Mouse (Mus musculus): ENCODE results near the gene Lamc2.

Gene Lamc2

DNA sequence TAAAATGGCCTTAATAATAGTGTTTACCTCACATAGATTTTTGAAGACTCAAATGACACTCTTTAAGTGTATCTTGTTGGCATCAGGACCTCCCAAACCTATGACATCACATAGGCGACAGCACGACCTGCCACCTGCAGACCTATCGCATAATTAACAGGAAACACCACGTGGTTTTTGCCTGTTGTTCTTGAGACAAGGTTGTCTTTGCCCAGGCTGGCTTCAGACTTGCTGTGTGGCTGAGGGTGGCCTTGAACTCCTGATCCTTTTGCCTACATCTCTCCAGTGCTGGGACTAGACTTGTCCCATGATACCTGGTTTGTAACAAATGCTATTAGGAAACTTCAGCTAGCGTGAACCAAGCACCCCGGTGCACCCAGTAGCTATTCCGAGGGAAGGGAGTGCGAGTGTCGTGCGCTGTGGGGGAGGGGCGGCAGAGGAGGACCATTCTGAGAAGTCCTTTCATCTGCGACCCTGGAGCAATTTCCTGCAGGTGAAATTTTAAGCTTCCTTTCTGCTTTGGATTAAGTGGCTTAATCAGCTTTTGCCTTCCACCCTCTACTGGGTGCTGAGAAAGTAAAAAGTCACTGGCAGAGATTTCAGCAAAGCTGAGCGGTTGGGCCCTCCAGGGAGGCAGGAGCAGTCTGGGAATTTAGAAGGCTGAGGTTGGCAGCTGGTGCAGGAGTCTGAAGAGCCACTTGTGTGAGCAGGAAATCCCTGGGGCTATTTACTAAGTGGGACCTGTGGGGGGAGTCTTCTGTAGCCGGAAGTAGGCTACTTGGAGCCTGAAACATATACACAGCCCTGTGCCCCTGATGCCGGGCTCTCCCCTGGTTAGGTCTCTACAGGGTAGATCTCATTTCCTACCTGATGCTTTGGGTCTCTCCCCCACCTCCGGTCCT is 90.2 kb downstream of the Lamc2 start:
- DNase-seq (ENCODE audit: low read depth, low spot score): peak; percentile 91

DNA sequence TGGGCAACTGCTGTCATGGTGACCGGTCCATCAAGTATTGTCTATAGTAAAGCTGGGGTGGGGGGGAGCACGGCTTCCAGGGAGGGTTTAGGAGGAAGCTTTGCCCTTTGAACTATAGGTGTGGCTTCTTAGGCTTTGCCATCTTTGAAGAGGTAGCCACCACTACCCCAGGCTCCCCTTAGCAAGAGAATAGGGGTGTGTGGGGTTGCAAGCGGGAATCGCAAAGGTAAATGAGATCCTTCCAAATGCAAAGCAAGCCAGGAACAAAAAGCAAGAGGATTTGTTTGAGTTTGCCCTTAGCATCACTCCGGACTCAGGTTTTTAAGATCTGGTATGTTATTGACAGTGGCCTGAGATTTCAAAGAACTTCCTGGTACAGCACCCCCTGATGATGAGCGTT is 90.9 kb downstream of the Lamc2 start:
- peak; percentile 95 for DNase-seq (ENCODE audit: low read depth, low spot score)

DNA sequence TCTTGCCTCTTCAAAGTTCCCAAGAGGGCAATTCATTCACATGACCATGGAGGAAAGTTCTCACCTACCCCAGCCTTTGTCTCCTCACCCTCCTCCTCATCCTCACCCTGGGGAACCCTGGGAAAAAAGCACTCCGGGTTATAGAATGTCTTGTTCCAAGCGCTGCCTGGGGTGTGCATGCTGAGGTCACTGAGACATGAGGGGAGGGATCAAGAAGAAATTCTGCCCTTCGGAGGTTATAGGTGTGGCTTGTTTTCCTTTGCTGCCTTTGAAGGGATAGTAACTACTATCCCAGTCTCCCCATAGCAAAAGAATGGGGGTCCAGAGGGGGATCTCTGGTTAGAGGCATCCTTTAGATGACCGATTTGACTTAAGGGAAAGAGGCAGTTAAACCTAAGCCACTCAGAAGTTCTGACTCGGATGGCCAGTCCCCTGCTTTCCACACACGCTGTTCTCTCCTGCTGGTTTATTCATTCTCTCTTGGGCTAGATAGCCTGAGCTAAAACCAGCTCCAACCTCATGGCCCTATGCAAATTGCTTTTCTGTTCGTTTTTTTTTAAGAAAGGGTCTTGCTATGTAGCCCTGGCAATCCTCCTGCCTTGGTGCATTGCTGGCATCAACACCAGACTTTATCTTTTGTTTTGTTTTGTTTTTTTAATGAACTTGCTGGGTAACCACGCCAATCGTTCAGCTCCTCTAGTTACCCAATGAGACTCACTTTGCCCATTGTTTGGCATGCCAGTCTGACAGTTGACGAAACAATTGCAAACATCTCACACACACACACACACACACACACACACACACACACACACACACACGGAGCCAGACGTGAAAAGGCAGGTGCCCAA is 91.8 kb downstream of the Lamc2 start:
- peak; percentile 77 for DNase-seq (ENCODE audit: low read depth, low spot score)

DNA sequence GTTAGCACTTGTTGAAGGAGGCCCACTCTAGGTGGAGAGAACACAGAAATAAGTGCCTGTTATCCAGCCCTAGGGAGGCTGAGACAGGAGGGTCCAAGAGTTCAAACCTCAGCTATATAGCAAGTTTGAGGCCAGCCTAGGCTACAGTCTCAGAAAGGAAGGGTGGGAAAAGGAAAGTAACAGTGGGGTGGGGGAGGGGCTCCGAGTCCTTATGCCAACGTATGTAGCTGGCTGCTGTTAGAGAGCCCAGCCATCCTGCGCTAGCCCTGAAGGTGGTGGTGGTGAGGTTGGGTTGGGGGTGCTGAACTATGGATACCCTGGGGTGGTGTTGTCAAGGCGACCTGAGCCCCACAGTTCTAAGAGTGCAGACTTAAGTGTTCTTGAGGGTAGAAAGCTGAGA is 92.7 kb downstream of the Lamc2 start:
- no peak for DNase-seq (ENCODE audit: low read depth, low spot score)

DNA sequence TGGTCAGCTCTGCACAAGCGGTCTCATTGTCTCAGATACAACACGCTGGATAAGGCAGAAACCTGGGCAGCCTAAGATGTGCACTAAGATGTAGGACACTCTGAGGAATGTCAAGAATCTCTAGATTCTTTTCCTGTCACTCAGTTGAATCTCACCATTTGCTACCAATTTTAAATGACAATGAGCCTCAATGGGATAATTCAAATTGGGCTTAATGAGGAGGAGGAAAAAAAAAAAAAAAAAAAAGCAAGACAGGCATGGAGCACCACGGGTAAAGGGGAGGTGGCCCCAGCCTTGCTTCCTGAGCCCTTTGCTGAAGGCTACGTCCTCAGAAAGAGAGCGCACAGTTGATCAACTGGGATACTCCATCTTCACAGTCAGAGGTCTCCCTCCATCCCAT is 93.1 kb downstream of the Lamc2 start:
- peak; percentile 98 for DNase-seq (ENCODE audit: low read depth, low spot score)

DNA sequence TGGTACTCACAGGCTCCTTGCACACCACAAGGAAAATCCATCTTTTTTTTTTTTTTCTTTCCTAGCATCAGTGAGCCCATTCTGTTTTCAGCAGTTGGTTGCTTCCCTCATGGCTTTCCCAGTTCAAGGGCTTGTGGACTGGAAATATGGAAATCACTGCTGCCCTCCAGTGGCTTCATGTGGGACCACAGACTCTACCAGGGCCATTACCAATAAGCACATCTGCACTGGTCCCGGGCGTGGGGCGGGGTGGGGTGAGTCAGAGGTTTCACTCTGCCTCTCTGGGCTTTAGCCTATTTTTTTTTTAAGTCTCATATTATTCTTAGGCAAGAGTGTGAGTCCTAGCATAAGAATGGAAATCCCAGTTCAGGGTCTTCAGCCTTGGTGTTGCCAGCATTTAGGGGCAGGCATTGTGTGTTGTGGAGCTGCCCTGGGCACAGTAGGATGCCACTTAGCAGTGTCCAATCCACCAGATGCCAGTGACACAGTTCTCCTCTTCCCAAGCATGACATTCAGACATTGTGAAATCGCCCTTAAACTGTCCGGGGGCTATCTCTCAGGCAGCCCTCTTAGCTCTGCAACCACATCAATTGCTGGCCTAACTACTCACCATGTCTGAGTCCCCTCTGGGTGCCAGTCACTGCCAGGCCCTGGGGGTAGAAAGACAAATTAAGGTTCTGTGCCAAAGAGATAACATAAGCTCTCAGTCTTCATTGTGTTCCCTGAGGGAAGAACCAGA is 93.8 kb downstream of the Lamc2 start:
- peak; percentile 98 for DNase-seq (ENCODE audit: low read depth, low spot score)

DNA sequence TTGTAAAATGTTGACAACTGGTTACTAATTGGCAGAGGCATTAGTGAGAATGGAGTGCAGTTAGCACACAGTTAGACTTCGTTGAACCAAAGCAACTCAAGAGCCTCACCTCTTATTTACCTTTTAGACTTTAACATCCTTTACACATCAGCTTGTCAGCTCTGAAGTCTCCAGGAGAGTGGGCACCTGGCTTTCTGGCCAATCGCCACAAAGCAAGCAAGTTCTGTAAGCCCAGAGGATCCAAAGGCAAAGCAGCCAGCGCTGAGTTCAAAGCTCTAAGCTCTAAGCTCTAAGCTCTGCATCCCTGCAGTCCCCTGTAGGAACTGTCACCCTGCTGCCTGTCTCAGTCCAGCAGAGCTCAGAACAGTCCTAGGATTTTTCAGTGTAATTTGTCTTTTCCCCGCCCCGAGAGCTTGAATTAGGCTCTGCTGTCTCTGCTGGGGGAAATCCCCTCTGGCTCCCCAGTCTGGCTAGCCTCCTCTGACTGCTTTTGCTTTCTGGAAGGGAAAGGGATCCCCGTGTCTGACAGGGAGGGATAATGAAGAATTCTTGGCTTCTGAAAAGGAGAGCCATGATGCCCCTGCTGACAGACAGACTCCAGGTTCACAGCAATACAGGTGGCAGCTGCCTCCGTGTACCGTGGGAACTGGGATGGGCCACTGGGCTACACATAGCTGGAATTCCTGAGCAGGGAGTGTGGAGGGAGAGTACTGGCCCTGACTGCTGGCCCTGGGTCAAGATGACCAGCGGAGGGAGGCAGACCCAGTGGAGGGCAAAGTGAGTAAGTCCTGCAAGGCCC is 94.6 kb downstream of the Lamc2 start:
- DNase-seq (ENCODE audit: low read depth, low spot score): peak; percentile 96

DNA sequence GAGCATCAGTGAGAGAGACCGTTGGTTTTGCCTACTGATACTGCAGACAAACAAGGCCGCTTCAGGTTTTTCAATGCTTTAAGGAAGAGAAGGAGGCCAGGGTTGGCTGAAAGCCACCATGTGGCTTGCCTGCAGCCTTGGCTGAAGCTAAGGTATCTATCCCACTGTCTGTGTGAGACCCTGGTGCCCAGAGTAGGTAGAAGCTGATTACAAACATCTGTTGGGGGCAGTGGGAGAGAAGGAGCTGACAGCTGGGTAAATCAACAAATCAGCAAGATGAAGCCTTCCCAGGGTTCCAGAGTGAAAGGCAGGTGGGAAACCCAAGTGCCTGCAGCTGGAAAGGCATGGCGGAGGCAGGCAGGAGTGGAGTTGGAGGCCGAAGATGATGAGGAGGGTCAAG is 95.4 kb downstream of the Lamc2 start:
- DNase-seq (ENCODE audit: low read depth, low spot score): no peak

DNA sequence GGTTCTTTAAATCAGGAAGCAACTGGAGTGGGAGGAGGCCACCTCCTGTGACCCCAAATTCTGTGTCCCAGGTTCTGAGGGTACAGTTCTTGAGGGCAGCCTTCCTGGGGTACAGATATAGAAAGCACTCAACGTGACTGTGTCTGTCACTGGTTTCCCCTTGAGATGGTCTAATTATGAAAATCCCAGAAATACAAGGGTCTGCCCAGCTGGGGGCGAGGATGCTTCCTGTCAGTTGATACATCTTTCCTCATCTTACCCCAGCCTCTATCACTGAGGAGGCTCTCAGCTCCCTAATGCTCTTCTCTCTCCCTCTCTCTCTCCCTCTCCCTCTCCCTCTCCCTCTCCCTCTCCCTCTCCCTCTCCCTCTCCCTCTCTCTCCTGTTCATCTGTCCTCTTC is 96.2 kb downstream of the Lamc2 start:
- DNase-seq (ENCODE audit: low read depth, low spot score): no peak

DNA sequence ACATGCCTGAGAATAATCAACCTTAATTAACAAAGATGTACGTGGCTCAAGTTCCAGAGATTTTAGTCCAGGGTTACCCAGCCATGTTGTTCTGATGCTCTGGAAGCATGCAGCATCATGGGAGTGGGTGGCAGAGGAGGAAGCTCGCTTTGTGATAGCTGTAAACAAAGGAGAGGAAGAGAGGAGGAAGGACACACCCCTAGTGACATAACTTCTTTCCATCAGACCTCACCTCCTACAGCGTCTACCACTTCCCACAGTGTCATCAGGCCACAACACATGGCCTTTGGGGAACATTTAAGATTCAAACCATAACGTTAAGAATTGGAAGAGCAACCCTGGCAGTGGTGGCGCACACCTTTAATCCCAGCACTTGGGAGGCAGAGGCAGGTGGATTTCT is 98.5 kb downstream of the Lamc2 start:
- DNase-seq (ENCODE audit: low read depth, low spot score): peak; percentile 73

DNA sequence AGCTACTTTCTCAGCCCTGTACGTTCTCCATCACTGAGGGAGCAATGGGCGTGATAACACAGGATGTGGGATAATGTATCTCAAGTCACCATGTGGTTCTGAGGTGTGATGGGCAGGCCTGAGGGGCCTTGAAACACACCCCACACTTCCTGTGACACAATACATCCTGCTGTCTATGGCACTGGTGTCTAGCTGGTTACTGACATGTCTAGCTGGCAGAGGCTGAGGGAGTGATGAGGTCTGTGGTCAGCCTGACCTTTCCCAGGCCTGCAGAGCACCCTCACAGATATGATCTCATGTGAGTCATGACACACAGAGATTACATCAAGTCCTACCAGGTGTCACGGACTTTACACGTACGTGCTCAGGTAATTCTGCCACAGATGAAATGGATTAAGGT is 101.0 kb downstream of the Lamc2 start:
- no peak for DNase-seq (ENCODE audit: low read depth, low spot score)

DNA sequence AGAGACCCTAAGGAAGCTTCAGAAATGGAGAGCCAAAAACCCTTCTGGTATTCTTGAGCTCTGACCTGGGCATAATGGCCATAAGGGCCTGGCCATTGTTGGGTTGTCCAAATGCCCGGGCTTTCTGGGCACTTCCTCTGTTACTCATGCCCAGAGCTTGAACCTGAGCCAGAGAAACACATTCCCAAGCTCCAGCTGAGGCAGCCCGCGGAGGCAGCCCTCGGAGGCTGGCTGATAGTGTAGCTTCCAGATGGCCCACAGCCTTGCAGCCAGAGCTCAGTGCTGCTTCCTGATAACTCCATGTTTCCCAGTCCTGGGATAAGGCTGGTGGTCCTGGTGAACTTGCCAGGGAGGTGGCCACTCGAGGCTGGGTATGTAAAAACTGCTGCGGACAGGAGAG is 102.1 kb downstream of the Lamc2 start:
- DNase-seq (ENCODE audit: low read depth, low spot score): no peak

DNA sequence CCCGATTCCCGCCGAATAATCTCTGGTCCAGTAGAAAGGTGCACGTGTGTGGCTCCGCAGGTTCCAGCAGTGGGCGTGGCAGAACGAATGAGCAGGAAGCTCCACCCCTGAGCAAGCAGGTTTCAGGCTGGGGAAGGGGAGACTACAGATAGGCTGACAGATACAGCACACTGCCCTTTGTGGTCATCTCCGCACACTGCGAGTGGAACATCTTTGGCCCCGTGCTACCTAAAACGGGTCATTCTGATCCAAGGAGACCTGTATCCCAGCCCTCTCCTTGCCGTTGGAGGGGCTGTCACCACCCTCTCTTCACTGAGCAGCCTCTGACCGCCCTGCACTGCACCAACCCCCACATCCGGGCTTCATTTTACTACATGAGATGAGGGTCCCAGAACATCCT is 103.0 kb downstream of the Lamc2 start:
- DNase-seq (ENCODE audit: low read depth, low spot score): peak; percentile 77

DNA sequence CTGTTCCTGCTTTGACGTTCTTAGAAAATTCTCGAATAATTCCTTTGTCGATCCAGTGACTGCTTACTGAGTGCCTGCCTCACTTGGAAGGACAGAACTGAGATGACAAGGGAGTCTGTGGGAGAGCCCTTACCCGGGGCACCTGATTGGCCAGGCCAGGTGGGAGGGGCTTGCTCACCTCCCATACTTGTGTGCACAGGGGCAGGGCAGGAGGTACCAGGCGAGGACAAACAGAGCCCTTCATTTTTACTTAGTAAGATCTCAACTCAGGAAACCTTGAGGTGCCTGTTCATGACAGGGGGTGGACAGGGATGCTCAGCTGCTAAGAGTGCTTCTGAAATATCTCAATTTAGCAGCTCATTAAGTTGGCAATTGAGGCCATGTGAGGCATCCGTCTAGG is 110.3 kb downstream of the Lamc2 start:
- peak; percentile 39 for DNase-seq (ENCODE audit: low read depth, low spot score)

DNA sequence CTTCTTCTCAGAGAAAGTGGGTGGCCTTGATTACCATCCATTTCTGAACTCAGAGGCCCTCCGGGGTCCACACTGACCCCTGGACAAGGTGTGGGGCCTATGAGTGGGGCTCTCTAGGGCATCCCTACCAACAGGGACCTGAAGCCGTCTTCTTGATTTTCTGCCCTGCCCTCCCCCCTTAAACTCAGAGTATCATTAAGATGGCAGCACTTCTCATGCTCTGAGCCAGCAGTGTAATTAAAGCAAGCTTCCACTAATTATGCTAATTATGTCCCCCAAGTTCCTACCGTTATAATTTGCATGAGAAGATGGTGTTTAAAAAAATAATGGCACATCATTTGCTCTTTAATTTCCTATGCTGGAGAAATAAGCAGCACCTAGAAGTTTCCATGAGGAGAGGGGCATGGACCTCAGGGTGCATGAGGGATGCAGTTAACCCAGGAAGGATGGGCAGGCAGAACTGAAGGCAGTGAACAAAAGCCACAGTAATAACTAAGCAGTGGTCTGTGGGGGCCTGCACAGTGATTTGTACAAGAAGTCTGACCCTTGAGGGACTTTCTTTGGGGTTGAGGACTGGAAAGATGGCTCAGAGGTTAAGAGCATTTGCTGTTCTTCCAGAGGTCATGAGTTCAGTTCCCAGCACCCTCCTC is 111.0 kb downstream of the Lamc2 start:
- DNase-seq (ENCODE audit: low read depth, low spot score): no peak

DNA sequence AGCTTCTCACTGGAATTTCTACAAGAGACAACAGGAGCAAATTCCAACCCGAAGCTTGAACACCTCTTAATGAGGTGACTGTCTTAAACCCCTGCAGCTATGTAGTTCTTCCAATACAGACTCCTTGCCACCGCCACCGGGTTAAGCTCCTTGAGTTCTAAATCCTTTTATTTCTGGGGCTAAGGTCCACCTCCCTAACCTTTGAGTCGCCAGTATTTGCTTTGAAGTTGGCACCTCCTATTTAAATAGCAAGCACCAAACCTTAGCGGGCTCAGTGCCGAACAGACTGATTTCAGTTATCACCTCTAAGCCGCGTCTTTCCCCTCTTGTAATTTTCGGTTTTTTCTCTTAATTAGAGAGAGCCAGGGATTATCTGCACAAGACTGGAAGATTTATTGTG is 112.8 kb downstream of the Lamc2 start:
- no peak for DNase-seq (ENCODE audit: low read depth, low spot score)
